Mouse (Mus musculus) 416B (cell line): ENCODE data around the gene Acot7.

Source experiments
- DNase-seq: peaks from one replicate; pipeline ENCODE4 v3.0.0; 2011; ENCODE audit warnings: low read depth

Gene Acot7

GRCm38 (mm10) chr4:152179946-152180660 is 2.2 kb downstream of the Acot7 start:
- DNase-seq = no peak

- no peak for DNase-seq
These were observed 4.3 kb downstream of the Acot7 start for GRCm38 (mm10) chr4:152182205-152182604.

DNA sequence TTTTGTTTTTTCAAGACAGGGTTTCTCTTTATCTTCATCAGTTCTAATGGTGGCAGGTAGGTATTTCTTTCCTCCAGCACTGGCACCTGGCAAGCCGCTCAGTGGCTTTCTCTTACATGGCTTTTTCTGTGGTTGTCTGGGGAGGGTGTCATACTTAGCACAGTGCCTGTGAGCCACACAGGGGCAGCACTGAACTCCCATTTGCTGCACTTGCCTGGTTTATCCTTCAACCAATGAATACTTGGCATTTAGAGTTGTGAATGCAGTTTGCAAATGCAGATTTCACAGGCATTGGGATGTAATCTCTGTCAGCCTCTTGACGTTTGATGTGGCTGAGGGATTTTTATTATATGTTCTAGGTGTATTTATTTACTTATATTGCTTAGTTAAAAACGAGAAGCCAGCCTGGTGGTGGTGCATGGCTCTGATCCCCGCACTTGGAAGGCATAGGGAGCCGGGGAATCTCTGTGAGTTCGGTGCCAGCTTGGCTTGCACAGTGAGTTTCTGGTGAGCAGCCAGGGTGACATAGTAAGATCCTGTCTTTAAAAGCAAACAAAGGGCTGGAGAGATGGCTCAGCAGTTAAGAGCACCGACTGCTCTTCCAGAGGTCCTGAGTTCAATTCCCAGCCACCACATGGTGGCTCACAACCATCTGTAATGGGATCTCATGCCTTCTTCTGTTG is 6.6 kb downstream of the Acot7 start:
- DNase-seq = peak; percentile 53

DNA sequence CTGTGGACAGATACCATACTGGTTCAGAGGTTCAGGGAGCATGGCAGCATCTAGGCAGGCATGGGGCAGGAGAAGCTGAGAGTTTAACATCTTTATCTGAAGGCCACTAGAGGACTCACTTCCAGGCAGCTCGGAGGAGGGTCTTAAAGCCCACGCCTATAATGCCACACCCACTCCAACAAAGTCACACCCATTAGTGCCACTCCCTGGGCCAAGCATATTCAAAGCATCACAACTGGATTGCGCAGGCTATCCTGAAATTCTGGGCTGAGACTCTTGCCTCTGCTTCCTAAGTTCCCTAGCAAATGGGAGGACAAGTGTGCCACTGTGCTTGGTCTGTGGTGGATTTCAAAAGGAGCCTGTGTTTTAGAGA is 7.2 kb downstream of the Acot7 start:
- peak; percentile 87 for DNase-seq

GRCm38 (mm10) chr4:152185510-152186204 is 7.7 kb downstream of the Acot7 start:
- DNase-seq = peak; percentile 51

GRCm38 (mm10) chr4:152186205-152187082 is 8.5 kb downstream of the Acot7 start:
- DNase-seq = peak; percentile 83

DNA sequence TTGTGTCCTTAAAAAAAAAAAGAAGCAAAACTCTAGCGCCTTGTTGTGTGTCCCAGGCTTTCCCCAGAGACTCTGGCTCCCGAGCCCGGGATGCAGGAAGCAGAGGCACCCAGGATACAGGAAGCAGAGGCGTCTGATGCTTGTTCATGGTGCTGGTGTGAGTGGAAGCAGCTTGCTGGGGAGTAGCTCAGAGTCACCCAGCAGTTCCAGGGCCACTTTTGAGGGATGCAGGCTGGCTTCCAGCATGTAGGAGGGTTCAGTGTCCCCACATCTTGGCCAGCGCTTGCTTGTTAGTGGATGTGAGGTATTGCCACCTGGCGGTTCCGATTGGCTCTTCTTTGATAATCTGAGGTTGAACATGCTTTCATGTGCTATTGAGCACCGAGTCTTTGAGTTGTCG is 9.2 kb downstream of the Acot7 start:
- DNase-seq = no peak

DNA sequence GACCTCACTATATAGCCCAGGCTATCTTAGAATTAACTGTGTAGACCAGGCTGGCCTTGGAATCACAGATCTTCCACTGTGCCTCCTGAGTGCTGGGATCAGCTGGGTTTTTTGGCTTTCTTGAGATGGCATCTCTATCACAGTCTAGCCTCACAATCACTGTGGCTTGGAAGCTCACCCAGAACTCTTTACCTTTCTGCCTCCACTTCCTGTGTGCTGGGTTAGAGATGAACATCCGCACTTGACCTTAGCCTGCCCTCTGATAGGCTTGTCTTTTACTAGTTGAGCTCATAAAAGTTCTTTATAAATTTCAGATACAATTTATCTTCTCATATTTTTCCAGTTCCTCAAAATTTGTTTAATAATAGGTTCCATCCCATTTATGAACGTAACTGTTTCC is 10.7 kb downstream of the Acot7 start:
- no peak for DNase-seq

- no peak for DNase-seq
These were observed 11.1 kb downstream of the Acot7 start for GRCm38 (mm10) chr4:152189071-152189470.

DNA sequence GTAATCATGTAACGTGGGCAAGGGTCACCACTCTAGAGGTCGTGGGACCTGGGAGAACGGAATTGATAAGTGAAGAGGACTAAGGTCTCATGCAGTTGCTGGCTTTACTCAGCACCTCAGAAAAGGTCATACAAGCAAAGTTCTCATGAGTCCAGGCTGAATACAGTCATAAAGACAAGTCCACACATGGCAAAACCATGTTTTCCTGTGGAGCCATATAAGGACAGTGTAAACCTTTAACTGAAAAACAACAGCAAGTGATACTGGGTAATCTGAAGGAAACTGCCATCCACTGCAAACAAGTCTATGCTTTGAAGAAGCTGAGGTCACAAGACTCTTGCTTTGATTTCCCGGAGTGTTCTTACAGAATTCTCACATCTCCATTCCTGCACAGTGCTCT is 11.8 kb downstream of the Acot7 start:
- DNase-seq = no peak

DNA sequence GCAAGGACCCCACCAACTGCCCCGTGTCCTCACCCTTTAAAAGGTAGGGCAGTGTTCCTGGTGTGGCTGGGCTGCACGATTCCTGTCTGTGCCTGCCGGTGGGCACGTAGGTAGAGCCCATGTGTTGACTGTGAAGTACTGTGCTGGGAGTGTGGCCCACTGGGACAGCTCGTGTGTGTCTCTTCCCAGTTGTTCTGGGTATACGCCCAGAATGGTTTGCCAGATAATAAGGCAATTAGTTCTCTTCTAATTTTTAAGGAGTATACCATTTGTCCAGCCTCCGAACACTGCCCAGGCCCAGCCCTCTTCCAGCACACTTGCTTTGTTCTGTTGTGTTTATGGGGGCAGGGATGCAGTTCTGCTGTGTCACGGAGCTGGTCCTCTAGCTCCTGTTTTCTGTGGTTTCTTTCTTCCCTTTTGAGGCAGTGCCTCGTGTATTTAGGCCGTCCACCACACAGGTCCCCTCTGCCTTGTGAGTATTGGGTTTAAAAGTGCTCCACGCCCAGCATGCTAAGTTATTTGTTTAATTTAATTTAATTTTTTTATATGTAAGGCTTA is 12.2 kb downstream of the Acot7 start:
- peak; percentile 86 for DNase-seq

DNA sequence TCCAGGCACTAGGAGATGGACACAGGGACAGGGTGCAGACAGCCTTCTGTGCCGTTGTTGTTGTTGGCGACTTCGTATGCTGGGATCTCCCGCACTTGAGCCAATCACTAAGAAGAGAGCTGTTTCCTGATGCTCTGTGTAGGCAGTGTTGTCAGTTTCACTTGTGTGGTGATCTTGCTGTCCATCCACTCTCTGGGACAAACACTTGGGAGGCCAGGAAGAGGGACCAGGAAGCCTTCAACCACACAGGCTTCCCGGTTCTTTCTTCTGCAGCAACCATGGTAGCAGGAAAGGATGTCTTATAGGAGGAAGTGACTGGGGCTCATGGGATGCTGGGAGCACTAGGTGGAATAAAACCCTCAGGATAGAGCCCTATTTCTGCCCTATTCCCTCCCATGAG is 12.8 kb downstream of the Acot7 start:
- no peak for DNase-seq

GRCm38 (mm10) chr4:152192569-152192968 is 14.6 kb downstream of the Acot7 start:
- DNase-seq = no peak

- no peak for DNase-seq
These were observed 16.7 kb downstream of the Acot7 start for GRCm38 (mm10) chr4:152194476-152195175.

DNA sequence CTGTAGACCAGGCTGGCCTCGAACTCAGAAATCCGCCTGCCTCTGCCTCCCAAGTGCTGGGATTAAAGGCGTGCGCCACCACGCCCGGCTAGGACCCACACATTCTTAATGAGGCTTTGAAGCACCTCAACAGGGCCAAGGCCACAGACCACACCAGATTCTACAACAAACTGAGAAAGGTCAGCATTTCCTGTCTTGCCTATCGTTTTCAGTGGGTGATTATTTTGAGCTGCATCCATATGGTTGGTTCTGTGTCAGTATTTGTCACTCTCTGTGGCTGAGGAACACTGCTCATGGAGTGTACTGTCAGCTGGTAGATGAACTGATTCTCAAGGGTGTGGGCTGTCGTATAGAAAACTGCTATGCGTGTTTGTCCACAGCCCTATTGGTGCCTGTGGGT is 18.3 kb downstream of the Acot7 start:
- DNase-seq = no peak

- DNase-seq = no peak
These were observed 19.6 kb downstream of the Acot7 start for GRCm38 (mm10) chr4:152197545-152197944.

- peak; percentile 37 for DNase-seq
These were observed 21.7 kb downstream of the Acot7 start for GRCm38 (mm10) chr4:152199617-152200016.

DNA sequence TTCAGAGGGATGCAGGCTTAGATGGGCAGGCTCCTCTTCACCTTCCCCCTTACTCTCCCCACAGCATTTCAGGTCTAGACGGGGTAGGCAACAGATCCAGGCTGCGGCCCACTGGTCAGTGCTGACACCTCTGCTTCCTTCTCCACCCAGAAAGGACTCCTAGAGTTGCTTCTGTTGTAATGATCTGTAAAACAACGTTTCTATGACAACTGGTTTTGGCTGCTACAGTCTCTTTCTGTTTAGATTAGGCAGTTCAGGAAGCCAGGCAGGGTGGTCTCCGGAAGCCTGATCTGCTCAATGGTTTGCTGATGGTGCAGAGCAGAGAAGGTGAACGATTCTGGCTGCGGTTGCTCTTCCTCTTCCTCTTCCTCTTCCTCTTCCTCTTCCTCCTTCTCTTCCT is 23.6 kb downstream of the Acot7 start:
- DNase-seq = peak; percentile 62

- no peak for DNase-seq
These were observed 24.5 kb downstream of the Acot7 start for GRCm38 (mm10) chr4:152202418-152202817.

DNA sequence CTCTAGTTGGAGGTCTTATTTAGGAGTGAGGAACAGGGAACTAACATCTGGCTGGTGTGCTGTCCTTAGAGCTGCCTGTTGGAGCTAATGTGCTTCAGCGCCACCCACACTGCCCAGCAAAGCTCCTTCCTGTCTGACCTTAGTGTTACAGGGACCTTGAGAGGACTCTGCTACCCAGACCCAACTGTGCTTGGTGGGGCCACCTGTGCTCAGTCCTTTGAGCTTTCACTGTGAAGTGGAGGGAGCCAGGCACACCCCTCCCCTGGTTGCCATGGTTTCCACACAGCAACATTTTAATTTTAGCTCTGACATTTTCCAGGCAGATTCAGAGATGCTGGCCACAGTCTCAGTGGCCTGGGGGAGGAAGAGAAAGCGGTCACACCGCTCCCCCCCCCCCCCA is 25.0 kb downstream of the Acot7 start:
- no peak for DNase-seq

- DNase-seq = peak; percentile 47
These were observed 26.7 kb downstream of the Acot7 start for GRCm38 (mm10) chr4:152204663-152205062.
